Mouse (Mus musculus) frontal cortex, postnatal 14 days (tissue): ENCODE results near the gene Rpl38.

Experiments used
- DNase-seq, 2 experiments: peaks; one replicate each; pipeline ENCODE4 v3.0.0; 2022; ENCODE audit warnings: low spot score in 2 of 2

Rpl38 gene

DNA sequence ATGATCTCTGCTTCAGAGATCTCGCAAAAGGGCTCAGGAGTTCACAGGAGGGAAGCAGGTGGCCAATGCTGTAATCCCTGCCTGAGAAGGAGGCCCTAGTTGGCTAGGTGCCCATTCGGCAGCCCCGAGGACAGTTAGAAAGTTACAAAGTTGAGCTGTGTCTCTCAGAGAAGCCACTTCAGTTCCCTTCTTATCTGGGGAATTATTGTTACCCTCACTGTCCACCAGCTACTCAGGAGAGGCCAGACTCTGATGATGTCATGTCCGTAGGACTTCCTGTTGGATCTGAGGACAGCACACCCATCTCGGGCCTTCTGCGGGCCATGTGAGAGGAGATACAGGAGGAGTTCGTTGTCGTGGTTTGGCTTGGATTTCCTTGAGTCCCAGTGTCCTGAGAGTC is 11.3 kb downstream of the Rpl38 start:
- no peak for DNase-seq

- no peak for DNase-seq
Observed at GRCm38 (mm10) chr11:114680291-114680690, 12.0 kb downstream of the Rpl38 start.

DNA sequence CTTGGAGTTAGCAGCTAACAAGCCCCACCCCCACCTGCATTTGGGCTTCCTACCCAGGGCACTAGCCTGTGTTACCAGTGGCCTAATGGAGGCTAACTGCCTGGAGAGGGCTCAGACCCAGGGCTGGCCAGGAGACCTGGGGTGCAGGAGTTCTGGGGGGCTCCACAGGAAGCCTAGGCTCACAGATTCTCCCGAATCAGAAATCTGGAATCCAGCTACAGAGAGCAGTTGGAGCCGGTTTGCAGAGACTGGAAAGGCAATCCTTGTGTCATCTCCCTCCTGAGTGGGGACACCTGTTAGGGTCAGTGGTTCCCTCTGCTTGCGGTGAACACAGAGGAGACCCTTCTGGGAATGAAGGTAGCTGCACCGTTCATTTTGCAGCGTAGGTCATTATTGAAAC is 12.7 kb downstream of the Rpl38 start:
- DNase-seq = no peak

DNA sequence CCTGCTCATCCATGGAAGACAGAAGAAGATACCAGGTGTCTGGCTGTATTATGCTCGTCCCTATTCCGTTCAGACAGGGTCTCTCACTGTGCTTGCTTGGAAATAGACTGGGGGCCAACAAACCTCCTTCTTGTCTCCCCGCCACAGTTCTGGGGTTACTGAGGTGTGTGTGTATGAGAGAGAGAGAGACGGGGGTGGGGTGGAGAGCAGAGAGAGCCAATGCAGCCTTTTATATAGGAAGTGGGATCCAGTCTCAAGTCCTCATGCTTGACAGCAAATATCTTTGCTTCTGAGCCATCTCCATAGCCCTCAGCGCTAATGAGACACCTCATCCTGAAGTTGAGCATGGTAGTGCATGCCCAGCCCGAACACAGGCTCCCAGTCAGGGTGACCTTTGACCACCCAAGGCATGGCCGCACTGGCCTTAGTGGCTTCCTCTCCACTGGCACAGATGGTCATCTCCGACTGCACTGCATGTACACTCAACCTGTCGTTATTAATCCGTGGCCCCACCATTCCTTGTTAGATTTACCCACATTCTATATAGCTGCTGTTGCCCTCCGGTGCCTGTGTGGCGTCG is 14.1 kb downstream of the Rpl38 start:
- DNase-seq = no peak

DNA sequence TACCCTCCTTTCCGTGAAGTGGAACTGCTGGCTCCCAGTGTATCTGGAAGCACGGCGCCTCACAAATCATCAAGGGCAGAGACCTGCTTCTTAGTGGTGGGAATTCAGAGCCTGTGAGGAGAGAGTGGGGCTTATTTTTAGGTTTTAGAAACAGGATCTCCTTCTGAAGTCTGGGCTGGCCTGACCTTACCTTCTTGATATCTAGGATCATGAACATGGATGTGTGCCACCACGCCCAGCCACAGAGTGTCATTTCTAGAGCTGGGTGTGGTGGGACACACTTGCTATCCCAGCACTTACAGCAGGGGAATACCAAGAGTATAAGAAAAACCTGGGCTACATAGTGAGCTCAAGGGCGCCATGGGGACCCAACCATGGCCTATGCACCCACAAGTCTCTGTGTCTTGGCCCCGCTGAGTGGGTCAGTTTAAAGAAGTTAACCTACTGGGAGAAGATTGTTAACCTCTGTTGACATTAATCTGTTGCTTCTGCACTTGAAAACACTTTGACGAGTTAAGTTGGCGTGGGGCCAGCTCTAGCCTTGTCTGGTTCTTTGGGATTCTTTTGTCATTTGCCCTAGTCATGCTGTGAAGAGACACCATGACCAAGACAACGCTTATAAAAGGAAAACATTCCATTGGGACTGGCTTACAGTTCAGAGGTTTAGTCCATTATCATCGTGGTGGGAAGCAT is 14.9 kb downstream of the Rpl38 start:
- no peak for DNase-seq

DNA sequence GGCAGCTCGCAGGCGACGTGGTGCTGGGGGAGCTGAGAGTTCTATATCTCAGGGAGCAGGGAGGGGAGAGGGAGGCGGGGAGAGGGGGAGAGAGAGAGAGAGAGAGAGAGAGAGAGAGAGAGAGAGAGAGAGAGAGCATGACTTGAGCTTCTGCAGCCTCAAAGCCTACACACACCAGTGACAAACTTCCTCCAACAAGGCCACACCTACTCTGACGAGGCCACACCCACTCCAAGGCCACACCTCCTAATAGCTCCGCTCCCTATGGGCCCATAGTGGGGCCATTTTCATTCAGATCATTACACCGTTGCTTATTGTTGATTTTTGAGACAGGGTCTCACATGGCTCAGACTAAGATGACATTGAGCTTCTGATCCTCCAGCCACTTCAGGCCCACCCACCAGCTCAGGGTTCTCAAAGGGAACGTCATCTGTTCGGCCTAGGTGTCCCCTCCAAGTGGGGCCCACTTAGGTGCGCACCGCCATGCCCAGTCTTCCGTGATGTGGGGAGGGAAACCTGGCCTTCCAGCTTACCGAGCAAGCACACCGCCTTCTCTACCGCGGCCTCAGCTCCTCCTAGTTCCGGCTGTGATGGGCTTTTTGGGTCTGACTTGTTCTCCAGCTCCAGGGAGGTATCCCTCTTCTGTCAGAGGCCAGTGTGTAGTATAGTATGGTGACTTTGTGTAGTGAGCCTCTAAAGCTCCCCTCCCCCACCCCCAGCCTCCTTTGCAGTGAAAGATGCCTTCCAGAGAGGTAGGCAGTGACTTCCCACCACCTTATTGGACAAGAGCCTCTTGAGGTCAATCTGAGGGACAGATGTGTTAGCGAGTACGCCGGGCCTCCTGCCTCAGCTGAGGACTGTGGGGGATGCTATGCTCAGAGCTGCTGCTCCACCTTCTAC is 15.6 kb downstream of the Rpl38 start:
- no peak for DNase-seq

DNA sequence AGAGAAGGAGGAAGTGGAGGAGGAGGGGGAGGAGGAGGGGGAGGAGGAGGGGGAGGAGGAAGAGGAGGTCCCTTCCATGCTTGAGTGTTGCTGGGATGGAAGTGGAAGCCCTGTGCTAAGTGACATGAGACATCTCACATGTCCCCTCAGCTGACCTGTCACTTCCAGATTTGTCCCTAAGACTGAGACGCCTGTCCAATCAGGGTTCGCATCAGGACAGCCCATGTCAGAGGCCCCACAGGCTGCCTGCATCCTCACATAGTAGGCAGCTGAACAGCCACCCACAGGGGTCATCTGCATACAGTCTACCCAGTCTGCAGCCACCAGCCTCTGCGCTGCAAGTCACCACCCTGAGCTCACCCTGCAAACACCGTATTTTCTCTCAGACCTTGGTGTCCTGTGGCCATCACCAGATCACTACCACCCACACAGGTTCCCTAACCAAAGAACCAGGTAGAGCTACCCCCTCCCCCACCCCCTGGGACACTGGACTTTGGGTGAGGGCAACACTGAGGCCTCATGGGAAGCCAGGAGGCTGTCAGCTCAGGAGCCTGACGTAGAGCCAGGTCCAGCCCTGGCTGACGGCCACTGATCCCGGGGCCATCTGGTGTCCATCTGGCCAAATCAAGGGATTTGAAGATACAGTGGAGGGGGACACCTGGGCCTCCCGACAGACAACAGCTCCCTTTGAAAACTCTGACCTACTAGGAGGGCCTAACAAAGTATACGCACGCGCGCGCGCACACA is 16.5 kb downstream of the Rpl38 start:
- no peak for DNase-seq

DNA sequence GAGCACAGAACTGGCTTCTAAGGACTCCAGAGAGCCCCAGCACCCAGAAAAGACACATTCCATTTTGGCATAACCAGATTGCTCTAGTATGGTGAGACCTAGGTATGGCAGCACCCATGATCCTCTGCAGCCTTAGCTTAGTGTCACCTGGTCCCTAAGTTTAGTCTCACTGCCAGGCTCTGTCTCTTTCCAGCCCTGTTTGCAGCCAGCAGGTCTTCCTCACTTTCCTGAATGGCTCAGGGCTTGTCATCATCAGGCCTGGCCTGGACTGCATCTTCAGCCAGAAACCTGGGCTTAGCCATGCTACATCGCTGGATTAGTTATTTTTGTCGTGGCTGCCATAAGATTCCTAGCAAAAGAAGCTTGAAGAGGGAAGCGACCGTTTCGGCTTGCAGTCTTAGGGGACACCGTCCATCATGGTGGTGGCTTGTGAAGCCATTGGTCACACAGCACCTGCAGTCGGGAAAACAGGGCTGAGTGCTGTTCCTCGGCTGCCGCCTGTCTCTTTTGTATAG is 17.3 kb downstream of the Rpl38 start:
- DNase-seq = no peak

- no peak for DNase-seq
Observed at GRCm38 (mm10) chr11:114686221-114686959, 18.1 kb downstream of the Rpl38 start.

DNA sequence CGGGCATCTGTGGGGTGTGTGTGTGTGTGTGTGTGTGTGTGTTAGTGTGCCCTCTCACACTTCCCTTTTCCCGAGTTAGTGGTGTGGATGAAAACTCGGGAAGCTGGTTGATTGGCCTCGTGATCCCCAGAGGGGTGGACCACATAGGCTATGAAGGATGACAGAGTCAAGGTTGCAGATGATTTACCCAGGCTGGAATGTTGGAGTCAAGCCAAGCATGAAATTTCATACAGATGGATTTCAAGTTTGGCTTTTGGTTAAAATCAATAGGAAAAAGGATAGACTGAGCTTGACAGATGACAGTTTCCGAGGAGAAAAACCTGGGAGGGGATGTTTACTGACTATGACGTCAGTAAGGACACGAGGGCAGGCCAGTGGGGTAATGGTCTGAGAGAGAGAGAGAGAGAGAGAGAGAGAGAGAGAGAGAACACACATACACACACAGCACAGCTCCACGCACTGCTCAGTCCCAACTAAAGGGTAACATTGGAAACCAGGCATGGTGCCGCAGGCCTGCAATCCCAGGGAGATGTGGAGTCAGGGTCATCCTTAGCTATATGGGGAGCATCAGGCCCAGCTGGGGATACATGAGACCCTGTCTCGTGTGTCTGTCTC is 19.4 kb downstream of the Rpl38 start:
- DNase-seq = no peak

- no peak for DNase-seq
Observed at GRCm38 (mm10) chr11:114688729-114689128, 20.4 kb downstream of the Rpl38 start.

- no peak for DNase-seq
Observed at GRCm38 (mm10) chr11:114690192-114690591, 21.9 kb downstream of the Rpl38 start.

- no peak for DNase-seq
Observed at GRCm38 (mm10) chr11:114691454-114692182, 23.3 kb downstream of the Rpl38 start.

- DNase-seq = no peak
Observed at GRCm38 (mm10) chr11:114692601-114693000, 24.3 kb downstream of the Rpl38 start.

- no peak for DNase-seq
Observed at GRCm38 (mm10) chr11:114693456-114693855, 25.1 kb downstream of the Rpl38 start.

DNA sequence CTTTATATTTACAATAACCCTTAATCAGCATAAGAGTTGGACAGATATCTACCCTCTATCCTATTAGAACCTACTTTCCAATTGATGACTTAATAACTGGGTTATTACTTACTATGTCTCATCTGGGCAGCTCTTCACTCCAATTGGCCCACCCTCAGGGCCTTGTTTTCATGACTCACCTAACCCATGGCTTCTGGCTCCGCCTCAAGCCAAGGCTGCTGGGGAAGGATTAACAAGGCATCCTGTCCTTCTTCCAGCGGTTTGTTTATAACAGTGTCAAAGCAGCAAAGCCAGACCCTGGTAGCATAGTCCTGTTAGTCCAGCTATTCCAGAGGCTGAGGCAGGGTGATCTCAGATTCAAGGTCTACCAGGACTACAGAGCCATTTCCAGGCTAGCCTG is 26.1 kb downstream of the Rpl38 start:
- no peak for DNase-seq

GRCm38 (mm10) chr11:114698496-114698895 is 30.2 kb downstream of the Rpl38 start:
- no peak for DNase-seq

DNA sequence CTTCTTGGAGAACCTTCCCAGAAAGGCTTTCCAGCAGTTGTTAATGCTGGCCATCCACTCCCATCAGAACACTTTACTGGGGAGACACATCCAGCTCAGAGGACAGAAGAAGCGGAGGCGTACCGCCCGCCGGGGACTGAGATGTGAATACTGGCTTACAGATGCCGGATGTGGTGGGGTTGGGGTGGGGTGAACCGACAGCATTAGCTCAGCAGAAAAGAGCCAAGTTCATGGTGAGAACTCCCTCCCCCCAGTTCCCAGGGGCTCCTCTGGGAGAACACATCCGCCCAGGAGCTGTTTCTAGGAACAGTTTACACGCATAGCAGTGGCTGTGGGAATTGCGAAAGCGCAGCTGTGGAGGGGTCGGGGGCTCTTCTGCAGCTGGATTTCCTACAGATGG is 31.2 kb downstream of the Rpl38 start:
- DNase-seq = no peak

GRCm38 (mm10) chr11:114702311-114702995 is 34.1 kb downstream of the Rpl38 start:
- no peak for DNase-seq
